In the genomic region with DNA sequence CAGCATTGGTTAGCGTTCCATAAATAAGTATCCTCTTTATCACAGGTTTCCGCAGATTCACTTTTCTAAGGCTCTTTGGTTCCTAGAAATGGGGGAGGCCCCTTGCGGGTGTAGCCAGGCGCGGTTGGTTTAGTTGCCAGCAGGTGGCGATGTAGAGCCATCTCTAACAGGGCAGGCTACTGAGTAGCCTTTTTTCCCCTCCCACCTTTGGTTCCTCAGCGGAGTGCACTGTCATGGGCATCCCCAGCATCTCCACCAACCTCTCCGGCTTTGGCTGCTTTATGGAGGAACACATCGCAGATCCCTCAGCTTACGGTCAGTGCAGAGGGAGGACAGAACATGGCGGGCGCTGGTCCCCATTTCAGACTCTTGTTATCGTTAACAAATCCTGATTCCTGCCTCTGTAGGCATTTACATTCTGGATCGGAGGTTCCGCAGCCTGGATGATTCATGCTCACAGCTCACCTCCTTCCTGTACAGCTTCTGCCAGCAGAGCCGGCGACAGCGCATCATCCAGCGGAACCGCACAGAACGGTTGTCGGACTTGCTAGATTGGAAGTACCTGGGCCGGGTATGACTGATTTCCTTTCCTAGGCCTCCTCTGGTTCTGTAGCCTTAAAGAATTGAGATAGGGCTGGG, we compare ENCODE assay signal across 8 mouse cellular contexts. TPM values are rescaled to one million over a fixed set of nuclear protein-coding genes. Genes with fewer than 3 reads are reported as not detected.
A peak's percentile ranks its signal among the peaks of the same experiment; 100 is the strongest.
DNase-seq lines count a peak whose midpoint lies in the region; ATAC-seq and TF ChIP-seq lines count a peak whose summit lies in the region.

No protein-coding gene starts in this region.

- TF ChIP-seq POLR2A in small intestine, adult 2 months (IDR thresholded peaks at IDR 0.05; ENCODE audit: low read depth, low read length), result no peak

- ATAC-seq in intestine, embryonic 16.5 days, result peak; percentile 82

- peaks cover 10% of the 10 kb centered on the region for H3K36me3 ChIP-seq in intestine, embryonic 16.5 days (ENCODE audit: control insufficient read depth, insufficient read depth, low read length)
- peaks cover 1% of the 10 kb centered on the region; the same call in 1 of the 2 replicates for H3K36me3 ChIP-seq in small intestine, adult 2 months (ENCODE audit: control insufficient read depth, insufficient read depth, low read length)

- H3K27ac ChIP-seq in intestine, embryonic 16.5 days (ENCODE audit: low read length), result no peak overlapping the region
- no peak overlapping the region for H3K27ac ChIP-seq in small intestine, adult 2 months (ENCODE audit: insufficient read depth, low read depth, low read length)

- no peaks in the 10 kb centered on the region for H3K27me3 ChIP-seq in intestine, embryonic 16.5 days (replicated peaks; ENCODE audit: control insufficient read depth, insufficient read depth, low read length)
- no peaks in the 10 kb centered on the region for H3K27me3 ChIP-seq in small intestine, adult 2 months (ENCODE audit: control insufficient read depth, insufficient read depth, low read length)

- no peak overlapping the region for H3K4me2 ChIP-seq in intestine, embryonic 16.5 days (ENCODE audit: low read depth, low read length)

- intact Hi-C loops in left cerebral cortex, postnatal 25 days (cut with DNase I), result loop anchor here (5.0 kb wide), 1 partner anchor 111 kb away; no protein-coding TSS in a partner anchor

- no peak overlapping the region for H3K9ac ChIP-seq in intestine, embryonic 16.5 days (ENCODE audit: low read depth, low read length)

- H3K4me3 ChIP-seq in intestine, embryonic 16.5 days (ENCODE audit: low read length), result no peak overlapping the region
- no peak overlapping the region for H3K4me3 ChIP-seq in small intestine, adult 2 months (ENCODE audit: low read depth, low read length)

- H3K4me1 ChIP-seq in intestine, embryonic 16.5 days (ENCODE audit: control insufficient read depth, insufficient read depth, low read length), result no peaks in the 10 kb centered on the region
- H3K4me1 ChIP-seq in small intestine, adult 2 months (ENCODE audit: control insufficient read depth, insufficient read depth, insufficient read length, low read length), result no peaks in the 10 kb centered on the region; the same call in 1 of the 2 replicates

- no peaks in the 10 kb centered on the region for H3K9me3 ChIP-seq in intestine, embryonic 16.5 days (ENCODE audit: control insufficient read depth, low read length)

- 60% methylated on average over 23 of the region's 23 CpGs for WGBS in intestine, embryonic 16.5 days
- WGBS in small intestine, adult 2 months, result 61% methylated on average over 23 of the region's 23 CpGs

- peak; percentile 56 to 61 for DNase-seq in urinary bladder, adult 18-20 months (ENCODE audit: low spot score in 2 of 2)
- no peak for DNase-seq in urinary bladder, adult 2 months (ENCODE audit: low spot score)
- DNase-seq in embryo, embryonic 11 days, result peak; percentile 89
- peak; percentile 73 to 82 for DNase-seq in gastrocnemius, postnatal 4 days (ENCODE audit: low spot score in 2 of 2)
- peak; percentile 87 to 93 for DNase-seq in left cerebral cortex, postnatal 25 days (ENCODE audit: low spot score in 2 of 2)
- peak; percentile 89 for DNase-seq in mesoderm, embryonic 11.5 days (ENCODE audit: low read depth, low spot score)

- peak; percentile 92; the same call in 1 of the 2 replicates for TF ChIP-seq CTCF in small intestine, adult 2 months (IDR thresholded peaks at IDR 0.05; ENCODE audit: extremely low read depth, insufficient read length, insufficient replicate concordance, low read depth, low read length)

RNA-seq across cellular contexts. Expression of gene Ftl1, which starts 8.2 kb away (rescaled TPM):
- polyA plus RNA-seq in urinary bladder, adult 2 months (2012; rRNA removed), result 1,966 and 2,293 TPM in 2 replicates
- 100 to 1,000 TPM; 339 to 373 TPM for total RNA-seq in gastrocnemius, postnatal 4 days (2021)
- polyA plus RNA-seq in intestine, embryonic 16.5 days (2015; fragmentation: Nextera tagmentation; extraction: Ambion mirVana), result 7,117 and 7,555 TPM in 2 replicates
- total RNA-seq in left cerebral cortex, postnatal 25 days (2021), result 100 to 1,000 TPM; 207 to 225 TPM
- polyA plus RNA-seq in small intestine, adult 2 months (2012; rRNA removed), result 1,857 and 2,336 TPM in 2 replicates

RNA-seq across cellular contexts. Expression of gene Ruvbl2, which starts 13.6 kb away (rescaled TPM):
- 35.8 and 41.4 TPM in 2 replicates for polyA plus RNA-seq in urinary bladder, adult 2 months (2012; rRNA removed)
- total RNA-seq in gastrocnemius, postnatal 4 days (2021), result 10 to 100 TPM; 41.4 to 41.8 TPM
- 121 and 134 TPM in 2 replicates for polyA plus RNA-seq in intestine, embryonic 16.5 days (2015; fragmentation: Nextera tagmentation; extraction: Ambion mirVana)
- total RNA-seq in left cerebral cortex, postnatal 25 days (2021), result 10 to 100 TPM; 30.4 to 33.0 TPM
- 22.3 and 54.3 TPM in 2 replicates for polyA plus RNA-seq in small intestine, adult 2 months (2012; rRNA removed)

RNA-seq across cellular contexts. Expression of gene Bax, which starts 15.2 kb away (rescaled TPM):
- polyA plus RNA-seq in urinary bladder, adult 2 months (2012; rRNA removed), result 78.4 and 113 TPM in 2 replicates
- 10 to 100 TPM; 39.3 to 43.8 TPM for total RNA-seq in gastrocnemius, postnatal 4 days (2021)
- 178 and 185 TPM in 2 replicates for polyA plus RNA-seq in intestine, embryonic 16.5 days (2015; fragmentation: Nextera tagmentation; extraction: Ambion mirVana)
- 10 to 100 TPM; 67.0 to 69.8 TPM for total RNA-seq in left cerebral cortex, postnatal 25 days (2021)
- polyA plus RNA-seq in small intestine, adult 2 months (2012; rRNA removed), result 57.1 and 105 TPM in 2 replicates

RNA-seq across cellular contexts. Expression of gene Gys1, which starts 16.8 kb away (rescaled TPM):
- polyA plus RNA-seq in urinary bladder, adult 2 months (2012; rRNA removed), result 39.3 TPM in 2 replicates
- 100 to 1,000 TPM; 114 to 133 TPM for total RNA-seq in gastrocnemius, postnatal 4 days (2021)
- polyA plus RNA-seq in intestine, embryonic 16.5 days (2015; fragmentation: Nextera tagmentation; extraction: Ambion mirVana), result 49.4 and 53.1 TPM in 2 replicates
- total RNA-seq in left cerebral cortex, postnatal 25 days (2021), result 10 to 100 TPM; 15.7 to 16.5 TPM
- polyA plus RNA-seq in small intestine, adult 2 months (2012; rRNA removed), result 9.5 and 9.6 TPM in 2 replicates

RNA-seq across cellular contexts. Expression of gene Tulp2, which starts 30.2 kb away (rescaled TPM):
- polyA plus RNA-seq in urinary bladder, adult 2 months (2012; rRNA removed), result 0.43 and 0.56 TPM in 2 replicates
- total RNA-seq in gastrocnemius, postnatal 4 days (2021), result under 1 TPM; 0.17 to 0.36 TPM
- polyA plus RNA-seq in intestine, embryonic 16.5 days (2015; fragmentation: Nextera tagmentation; extraction: Ambion mirVana), result 0.78 and 0.93 TPM in 2 replicates
- total RNA-seq in left cerebral cortex, postnatal 25 days (2021), result not detected
- polyA plus RNA-seq in small intestine, adult 2 months (2012; rRNA removed), result 0.09 TPM in 1 of 2 replicates, not detected in the other
